Mouse (Mus musculus) limb, embryonic 11.5 days (tissue): Measurements from ENCODE around the gene Rnf220. TPM values are rescaled to one million over a fixed set of nuclear protein-coding genes. Genes with fewer than 3 reads are reported as not detected.
A peak's percentile ranks its signal among the peaks of the same experiment; 100 is the strongest.

Experiments
- ATAC-seq: fragments of 200-750 bp; cut with Nextera tagmentation; 2 replicates; pipeline ENCODE4 v1.8.0; 2017; ENCODE audit warnings: low read depth; ENCODE audit not compliant: insufficient number of reproducible peaks, low FRiP score, low TSS enrichment
- DNase-seq: peaks from one replicate; pipeline ENCODE4 v3.0.0-alpha.2; 2015; ENCODE audit warnings: low spot score
- H3K27ac ChIP-seq: fragments of 300-500 bp; sonication (generic); replicated peaks from 2 replicates; pipeline ENCODE4 v1.5.1; 2014; ENCODE audit warnings: low read depth, mild to moderate bottlenecking, low read length
- H3K27me3 ChIP-seq: fragments of 300-500 bp; sonication (generic); 2 replicates; pipeline ENCODE4 v1.6.1; 2014; ENCODE audit warnings: mild to moderate bottlenecking, low read length, mixed read lengths; ENCODE audit not compliant: control insufficient read depth, insufficient read depth
- H3K36me3 ChIP-seq: fragments of 300-500 bp; sonication (generic); 2 replicates; pipeline ENCODE4 v1.6.1; 2014; ENCODE audit warnings: mild to moderate bottlenecking, low read length, moderate library complexity, mixed read lengths; ENCODE audit not compliant: control insufficient read depth, insufficient read depth
- H3K4me1 ChIP-seq: fragments of 300-500 bp; sonication (generic); 2 replicates; pipeline ENCODE4 v1.6.1; 2014; ENCODE audit warnings: low read length, mixed read lengths; ENCODE audit not compliant: control insufficient read depth, insufficient read depth
- H3K4me2 ChIP-seq: fragments of 300-500 bp; sonication (generic); 2 replicates; pipeline ENCODE4 v1.6.1; 2014; ENCODE audit warnings: low read depth, mild to moderate bottlenecking, moderate library complexity; ENCODE audit not compliant: severe bottlenecking
- H3K4me3 ChIP-seq: fragments of 300-500 bp; sonication (generic); 2 replicates; pipeline ENCODE4 v1.5.1; 2014; ENCODE audit warnings: low read depth, low read length
- H3K9ac ChIP-seq: fragments of 300-500 bp; sonication (generic); 2 replicates; pipeline ENCODE4 v1.6.1; 2014; ENCODE audit warnings: mild to moderate bottlenecking, low read length
- H3K9me3 ChIP-seq: fragments of 300-500 bp; sonication (generic); 2 replicates; pipeline ENCODE4 v1.6.1; 2016; ENCODE audit warnings: low read length; ENCODE audit not compliant: control insufficient read depth
- WGBS: fragments of 180-500 bp; shearing (Covaris S2); extraction: QIAGEN DNeasy Blood & Tissue Kit; methylation state at CpG from one replicate; pipeline ENCODE4 v1.1.7; 2014; 5-methylcytosine and 5-hydroxymethylcytosine counted together
- polyA plus RNA-seq: library from polyadenylated mRNA; unstranded; fragments of >200 nt; fragmentation: Nextera tagmentation; extraction: Ambion mirVana; gene quantifications from 2 replicates; pipeline ENCODE4 v1.2.1, GENCODE M21; 2014

The Rnf220 gene
- polyA plus RNA-seq, 1 experiment from 2014 or later, result 69.8 TPM

DNA sequence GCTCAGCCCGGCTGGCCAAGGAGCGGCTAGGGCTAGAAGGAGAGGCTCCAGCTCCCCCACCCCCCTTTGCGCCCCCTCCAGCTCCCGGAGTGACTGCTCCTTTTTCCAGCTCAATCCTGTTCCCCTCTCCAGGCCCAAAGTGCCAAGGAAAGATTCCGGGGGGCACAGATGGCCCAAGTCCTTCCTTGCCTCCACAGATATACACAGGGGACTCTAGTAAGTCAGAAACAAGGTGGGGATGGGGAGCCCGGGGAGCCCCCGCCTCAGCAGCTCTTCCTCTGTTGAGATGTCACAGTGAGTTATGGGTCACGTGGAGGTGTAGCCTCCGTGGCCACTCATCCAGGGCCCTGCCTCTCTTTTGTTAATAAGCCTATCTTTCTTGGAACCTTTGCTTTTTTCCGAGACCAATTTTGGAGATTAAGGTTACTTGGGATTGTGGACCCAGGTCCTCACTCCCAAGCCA lies 122.7 kb downstream of the Rnf220 start:
- 14% methylated on average over 10 of the region's 10 CpGs for WGBS
- no peaks in the 10 kb centered on the region for H3K36me3 ChIP-seq
- H3K4me2 ChIP-seq, result peak overlapping the region; percentile 37
- DNase-seq, result no peak
- no peak overlapping the region for H3K9ac ChIP-seq
- H3K9me3 ChIP-seq, result no peaks in the 10 kb centered on the region
- H3K27me3 ChIP-seq, result no peaks in the 10 kb centered on the region
- H3K4me3 ChIP-seq, result no peak overlapping the region
- ATAC-seq, result no peak
- no peak overlapping the region for H3K27ac ChIP-seq
- H3K4me1 ChIP-seq, result peaks cover 58% of the 10 kb centered on the region

GRCm38 (mm10) chr4:117373324-117374077 lies 123.4 kb downstream of the Rnf220 start:
- DNase-seq, result peak; percentile 61
- 4% methylated on average over 16 of the region's 16 CpGs for WGBS

GRCm38 (mm10) chr4:117371896-117372295 lies 125.0 kb downstream of the Rnf220 start:
- no peak overlapping the region for H3K4me3 ChIP-seq
- no peaks in the 10 kb centered on the region for H3K9me3 ChIP-seq
- WGBS, result 26% methylated on average over 2 of the region's 2 CpGs
- no peaks in the 10 kb centered on the region for H3K36me3 ChIP-seq
- H3K27ac ChIP-seq, result no peak overlapping the region
- ATAC-seq (no peak), DNase-seq (no peak)
- no peak overlapping the region for H3K9ac ChIP-seq
- no peak overlapping the region for H3K4me2 ChIP-seq
- peaks cover 58% of the 10 kb centered on the region for H3K4me1 ChIP-seq
- H3K27me3 ChIP-seq, result no peaks in the 10 kb centered on the region

More at GRCm38 (mm10) chr4:117373324-117374077, 123.4 kb downstream of the Rnf220 start:
- ATAC-seq, result peak; percentile 41
- Histone ChIP-seq H3K27me3 (no peaks in the 10 kb centered on the region), H3K4me3 (no peak overlapping the region), H3K4me1 (peaks cover 58% of the 10 kb centered on the region), H3K4me2 (peak overlapping the region; percentile 37), H3K9ac (no peak overlapping the region), H3K36me3 (no peaks in the 10 kb centered on the region), H3K9me3 (no peaks in the 10 kb centered on the region), H3K27ac (no peak overlapping the region)

- H3K27ac ChIP-seq, result no peak overlapping the region; the same call in 1 of the 2 replicates
- 16% methylated on average over 5 of the region's 5 CpGs for WGBS
- H3K9ac ChIP-seq, result no peak overlapping the region
- DNase-seq (peak; percentile 62), ATAC-seq (peak; percentile 53)
- no peak overlapping the region for H3K4me3 ChIP-seq
- H3K4me1 ChIP-seq, result peaks cover 46% of the 10 kb centered on the region
- H3K4me2 ChIP-seq, result no peak overlapping the region
- no peaks in the 10 kb centered on the region for H3K36me3 ChIP-seq
- H3K9me3 ChIP-seq, result no peaks in the 10 kb centered on the region
- no peaks in the 10 kb centered on the region for H3K27me3 ChIP-seq
Measured at GRCm38 (mm10) chr4:117370354-117370753, 126.5 kb downstream of the Rnf220 start.

- H3K4me1 ChIP-seq, result peaks cover 38% of the 10 kb centered on the region
- H3K27me3 ChIP-seq, result no peaks in the 10 kb centered on the region
- 78% methylated on average over 3 of the region's 3 CpGs for WGBS
- ATAC-seq (no peak), DNase-seq (no peak)
- H3K9ac ChIP-seq, result no peak overlapping the region
- no peaks in the 10 kb centered on the region for H3K9me3 ChIP-seq
- no peak overlapping the region for H3K4me2 ChIP-seq
- no peak overlapping the region for H3K4me3 ChIP-seq
- H3K27ac ChIP-seq, result no peak overlapping the region
- H3K36me3 ChIP-seq, result no peaks in the 10 kb centered on the region
Measured at GRCm38 (mm10) chr4:117369571-117369970, 127.3 kb downstream of the Rnf220 start.

DNA sequence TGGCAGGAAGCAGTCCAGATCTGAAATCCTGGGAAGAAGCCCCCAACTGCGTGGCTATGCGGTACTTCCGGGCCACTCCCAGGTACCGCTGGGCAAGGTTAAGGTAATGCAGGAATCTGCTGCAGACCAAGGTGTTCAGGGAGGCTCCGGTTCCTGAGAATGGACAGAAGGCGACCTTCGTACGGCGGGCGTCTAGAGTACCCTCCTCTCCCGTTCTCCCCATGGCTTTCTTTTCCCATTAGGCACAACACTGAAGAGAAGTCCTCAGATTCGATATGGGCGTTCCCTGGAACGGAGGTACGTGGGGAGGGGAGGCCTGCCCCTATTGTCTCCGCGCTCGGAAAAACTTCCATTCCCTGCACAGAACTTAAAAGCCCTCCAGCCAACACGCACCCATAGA lies 129.5 kb downstream of the Rnf220 start:
- no peaks in the 10 kb centered on the region for H3K27me3 ChIP-seq
- no peak for DNase-seq
- no peak overlapping the region for H3K27ac ChIP-seq
- H3K4me3 ChIP-seq, result no peak overlapping the region
- H3K9me3 ChIP-seq, result no peaks in the 10 kb centered on the region
- no peak overlapping the region for H3K4me2 ChIP-seq
- ATAC-seq, result no peak
- H3K4me1 ChIP-seq, result peaks cover 20% of the 10 kb centered on the region
- no peak overlapping the region for H3K9ac ChIP-seq
- no peaks in the 10 kb centered on the region for H3K36me3 ChIP-seq
- WGBS, result 88% methylated on average over 19 of the region's 19 CpGs

GRCm38 (mm10) chr4:117362085-117362484 lies 134.8 kb downstream of the Rnf220 start:
- Histone ChIP-seq H3K27me3 (no peaks in the 10 kb centered on the region), H3K4me3 (no peak overlapping the region), H3K27ac (no peak overlapping the region), H3K9ac (no peak overlapping the region), H3K36me3 (no peaks in the 10 kb centered on the region), H3K9me3 (no peaks in the 10 kb centered on the region), H3K4me1 (peaks cover 19% of the 10 kb centered on the region), H3K4me2 (no peak overlapping the region)
- WGBS, result 36% methylated on average over 5 of the region's 5 CpGs
- DNase-seq (no peak), ATAC-seq (no peak)

DNA sequence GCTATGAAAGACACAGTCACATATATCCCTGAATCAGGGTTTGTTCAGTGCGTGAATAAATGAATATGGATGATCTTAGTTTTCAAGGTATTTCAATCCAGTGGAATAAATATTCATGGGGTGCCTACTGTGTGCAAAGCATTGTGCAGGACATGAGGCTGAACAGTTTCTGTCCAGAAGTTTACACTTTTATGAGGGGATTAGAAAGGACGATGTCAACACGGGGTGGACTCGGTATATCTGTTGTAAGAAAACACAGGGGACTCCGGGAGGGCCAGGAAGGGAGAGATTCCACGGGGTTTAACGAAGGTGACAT lies 135.3 kb downstream of the Rnf220 start:
- Histone ChIP-seq H3K4me1 (peaks cover 24% of the 10 kb centered on the region), H3K27me3 (no peaks in the 10 kb centered on the region), H3K9ac (no peak overlapping the region), H3K9me3 (no peaks in the 10 kb centered on the region), H3K4me3 (no peak overlapping the region), H3K27ac (no peak overlapping the region), H3K36me3 (no peaks in the 10 kb centered on the region), H3K4me2 (no peak overlapping the region)
- WGBS, result 28% methylated on average over 7 of the region's 7 CpGs
- ATAC-seq (no peak), DNase-seq (no peak)
